Mouse (Mus musculus) stomach, postnatal 0 days (tissue): ENCODE data around the gene Foxg1. TPM values are rescaled to one million over a fixed set of nuclear protein-coding genes. Genes with fewer than 3 reads are reported as not detected.
A peak's percentile ranks its signal among the peaks of the same experiment; 100 is the strongest.

Source experiments
- ATAC-seq: fragments of 200-750 bp; cut with Nextera tagmentation; 2 replicates; pipeline ENCODE4 v1.8.0; 2017; ENCODE audit not compliant: low FRiP score, low TSS enrichment
- DNase-seq: peaks from one replicate; pipeline ENCODE4 v3.0.0-alpha.2; 2016; ENCODE audit warnings: low spot score
- H3K27ac ChIP-seq: fragments of 300-500 bp; sonication (generic); replicated peaks from 2 replicates; pipeline ENCODE4 v1.5.1; 2014; ENCODE audit warnings: mild to moderate bottlenecking, control low read depth
- H3K27me3 ChIP-seq: fragments of 300-500 bp; sonication (generic); 2 replicates; pipeline ENCODE4 v1.6.1; 2014; ENCODE audit warnings: low read length; ENCODE audit not compliant: control insufficient read depth, insufficient read depth
- H3K36me3 ChIP-seq: fragments of 300-500 bp; sonication (generic); 2 replicates; pipeline ENCODE4 v1.6.1; 2014; ENCODE audit warnings: low read length, mixed read lengths; ENCODE audit not compliant: control insufficient read depth, insufficient read depth
- H3K4me1 ChIP-seq: fragments of 300-500 bp; sonication (generic); replicated peaks from 2 replicates; pipeline ENCODE4 v1.6.1; 2014; ENCODE audit warnings: antibody characterized with exemption; ENCODE audit not compliant: control insufficient read depth, insufficient read depth
- H3K4me2 ChIP-seq: fragments of 300-500 bp; sonication (generic); replicated peaks from 2 replicates; pipeline ENCODE4 v1.6.1; 2014; ENCODE audit warnings: low read depth, mild to moderate bottlenecking, control low read depth, moderate library complexity
- H3K4me3 ChIP-seq: fragments of 300-500 bp; sonication (generic); 2 replicates; pipeline ENCODE4 v1.5.1; 2014; ENCODE audit warnings: low read depth, low read length, control low read depth
- H3K9ac ChIP-seq: fragments of 300-500 bp; sonication (generic); 2 replicates; pipeline ENCODE4 v1.6.1; 2014; ENCODE audit warnings: mild to moderate bottlenecking, low read length, control low read depth, mixed read lengths
- H3K9me3 ChIP-seq: fragments of 300-500 bp; sonication (generic); 2 replicates; pipeline ENCODE4 v1.6.1; 2016; ENCODE audit warnings: low read length; ENCODE audit not compliant: control insufficient read depth
- CTCF ChIP-seq: IDR thresholded peaks from 2 replicates; pipeline ENCODE4 v1.5.1; 2016; ENCODE audit warnings: antibody characterized with exemption, low read depth, mild to moderate bottlenecking, moderate library complexity
- EP300 ChIP-seq: optimal IDR thresholded peaks from 2 replicates; pipeline ENCODE3; 2016; ENCODE audit warnings: antibody characterized with exemption
- WGBS: fragments of 180-500 bp; shearing (Covaris S2); extraction: QIAGEN DNeasy Blood & Tissue Kit; methylation state at CpG from one replicate; pipeline ENCODE4 v1.1.7; 2014; 5-methylcytosine and 5-hydroxymethylcytosine counted together
- polyA plus RNA-seq: library from polyadenylated mRNA; unstranded; fragments of >200 nt; fragmentation: Nextera tagmentation; extraction: Ambion mirVana; gene quantifications from 2 replicates; pipeline ENCODE4 v1.2.1, GENCODE M21; 2015

Foxg1 gene
- polyA plus RNA-seq, 1 experiment from 2014 or later: not detected

- Histone ChIP-seq H3K4me1 (no peaks in the 10 kb centered on the region), H3K4me2 (peak overlapping the region; percentile 66), H3K27me3 (peaks cover 12% of the 10 kb centered on the region), H3K9me3 (no peaks in the 10 kb centered on the region), H3K9ac (no peak overlapping the region), H3K27ac (no peak overlapping the region), H3K36me3 (no peaks in the 10 kb centered on the region), H3K4me3 (peak overlapping the region; percentile 41)
- DNase-seq: no peak
- WGBS: 2% methylated on average over 5 of the region's 5 CpGs
- TF ChIP-seq CTCF: no peak
- ATAC-seq: no peak
Observed at GRCm38 (mm10) chr12:49401796-49402130, 19.3 kb downstream of the Foxg1 start.

DNA sequence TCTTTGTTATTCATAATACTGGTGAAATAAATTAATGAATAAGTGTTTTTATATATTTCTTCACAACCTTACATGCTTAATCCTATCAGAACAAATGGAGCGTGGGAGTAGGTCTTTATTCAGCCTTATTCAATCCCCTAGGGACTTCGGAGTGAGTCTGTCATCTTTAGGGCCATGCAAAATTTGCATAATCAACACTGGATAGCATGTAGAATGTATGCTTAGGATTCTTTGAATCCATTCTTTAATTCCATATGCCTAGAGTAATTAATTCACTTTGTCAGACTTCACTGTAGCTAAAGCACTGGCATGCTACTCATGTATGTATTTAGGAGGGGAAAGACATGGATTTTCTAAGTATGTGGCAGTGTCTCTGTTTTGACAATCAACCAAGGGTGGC, 27.4 kb downstream of the Foxg1 start:
- WGBS: 73% methylated on average over 2 of the region's 2 CpGs
- Histone ChIP-seq H3K4me1 (no peaks in the 10 kb centered on the region), H3K27ac (no peak overlapping the region), H3K9ac (no peak overlapping the region), H3K4me2 (no peak overlapping the region), H3K27me3 (no peaks in the 10 kb centered on the region), H3K9me3 (no peaks in the 10 kb centered on the region), H3K36me3 (no peaks in the 10 kb centered on the region), H3K4me3 (no peak overlapping the region)
- DNase-seq: no peak
- no peak for ATAC-seq
- TF ChIP-seq CTCF (no peak), EP300 (no peak)

DNA sequence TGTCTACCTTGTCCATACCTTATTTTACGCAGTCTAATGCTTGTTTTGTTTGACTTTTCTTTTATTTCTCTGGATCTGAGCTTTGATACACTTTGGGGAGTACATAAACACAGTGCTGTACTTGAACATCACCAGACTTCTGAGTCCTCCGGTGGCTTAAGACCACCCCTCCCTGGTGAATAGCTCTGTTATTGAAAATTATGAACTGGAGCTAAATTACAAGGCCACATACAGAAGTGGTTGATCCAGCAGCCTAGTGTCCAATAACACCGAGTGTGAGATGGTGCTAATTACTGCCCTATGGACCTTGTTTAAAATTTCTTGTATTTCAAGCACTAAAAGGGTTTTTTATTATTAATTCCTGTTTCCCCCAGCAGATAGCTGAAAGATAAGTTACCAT, 35.5 kb downstream of the Foxg1 start:
- H3K27ac ChIP-seq: no peak overlapping the region
- no peak for ATAC-seq
- no peaks in the 10 kb centered on the region for H3K9me3 ChIP-seq
- DNase-seq: no peak
- H3K4me1 ChIP-seq: no peaks in the 10 kb centered on the region
- 56% methylated on average over 3 of the region's 3 CpGs for WGBS
- no peaks in the 10 kb centered on the region for H3K36me3 ChIP-seq
- H3K9ac ChIP-seq: no peak overlapping the region
- TF ChIP-seq EP300: no peak
- no peak for TF ChIP-seq CTCF
- H3K4me2 ChIP-seq: no peak overlapping the region
- H3K27me3 ChIP-seq: no peaks in the 10 kb centered on the region
- no peak overlapping the region for H3K4me3 ChIP-seq

Other genes starting within 250 kb of the Foxg1 start
- gene Gm43517, start 2.5 kb downstream of the Foxg1 start, polyA plus RNA-seq: not detected in 2 replicates